Mouse (Mus musculus): ENCODE data around the gene Myo1e. TPM values are rescaled to one million over a fixed set of nuclear protein-coding genes. Genes with fewer than 3 reads are reported as not detected.

Myo1e gene
- polyA plus RNA-seq, 1 experiment from 2014 or later = 10.0 TPM

DNA sequence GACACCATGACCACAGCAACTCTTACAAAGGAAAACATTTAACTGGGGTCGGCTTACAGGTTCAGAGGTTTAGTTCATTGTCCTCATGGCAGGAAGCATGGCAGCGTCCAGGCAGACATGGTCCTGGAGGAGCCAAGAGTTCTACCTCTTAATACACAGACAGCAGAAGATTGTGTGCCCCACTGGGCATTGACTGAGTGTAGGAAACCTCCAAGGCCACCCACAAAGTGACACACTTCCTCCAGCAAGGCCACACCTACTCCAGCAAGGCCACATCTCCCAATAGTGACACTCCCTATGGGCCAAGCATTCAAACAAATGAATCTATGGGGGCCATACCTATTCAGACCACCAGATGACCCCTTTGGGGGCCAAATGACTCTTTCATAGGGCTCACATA lies 188.9 kb downstream of the Myo1e start:
- H3K27me3 ChIP-seq (ENCODE audit: control insufficient read depth, insufficient read depth, low read length) = no peaks in the 10 kb centered on the region
- H3K9me3 ChIP-seq (ENCODE audit: control insufficient read depth, low read length) = no peaks in the 10 kb centered on the region
- ATAC-seq (ENCODE audit: low FRiP score) (no peak), DNase-seq (ENCODE audit: low spot score) (no peak)
- H3K9ac ChIP-seq (ENCODE audit: low read depth, low read length) = no peak overlapping the region
- no peaks in the 10 kb centered on the region for H3K4me1 ChIP-seq (replicated peaks; ENCODE audit: control insufficient read depth, insufficient read depth, low read length)
- no peak overlapping the region for H3K4me2 ChIP-seq (replicated peaks; ENCODE audit: low read depth, low read length)
- H3K4me3 ChIP-seq (ENCODE audit: low read depth, low read length) = no peak overlapping the region
- WGBS = 80% methylated on average over 2 of the region's 2 CpGs
- H3K36me3 ChIP-seq (ENCODE audit: control insufficient read depth, insufficient read depth, low read length) = no peaks in the 10 kb centered on the region
- no peak overlapping the region for H3K27ac ChIP-seq (ENCODE audit: low read depth, low read length)

GRCm38 (mm10) chr9:70401937-70402539 lies 194.9 kb downstream of the Myo1e start:
- Histone ChIP-seq H3K4me1 (replicated peaks; ENCODE audit: control insufficient read depth, insufficient read depth, low read length) (no peaks in the 10 kb centered on the region), H3K4me3 (ENCODE audit: low read depth, low read length) (no peak overlapping the region), H3K27me3 (ENCODE audit: control insufficient read depth, insufficient read depth, low read length) (no peaks in the 10 kb centered on the region), H3K27ac (ENCODE audit: low read depth, low read length) (no peak overlapping the region), H3K9me3 (ENCODE audit: control insufficient read depth, low read length) (no peaks in the 10 kb centered on the region), H3K4me2 (replicated peaks; ENCODE audit: low read depth, low read length) (no peak overlapping the region), H3K36me3 (ENCODE audit: control insufficient read depth, insufficient read depth, low read length) (peaks cover 4% of the 10 kb centered on the region; the same call in 1 of the 2 replicates), H3K9ac (ENCODE audit: low read depth, low read length) (no peak overlapping the region)
- DNase-seq (ENCODE audit: low spot score) (no peak), ATAC-seq (ENCODE audit: low FRiP score) (no peak)
- WGBS = 94% methylated on average over 8 of the region's 8 CpGs

- Histone ChIP-seq H3K4me3 (ENCODE audit: low read depth, low read length) (no peak overlapping the region), H3K27ac (ENCODE audit: low read depth, low read length) (no peak overlapping the region), H3K36me3 (ENCODE audit: control insufficient read depth, insufficient read depth, low read length) (peaks cover 13% of the 10 kb centered on the region), H3K27me3 (ENCODE audit: control insufficient read depth, insufficient read depth, low read length) (no peaks in the 10 kb centered on the region), H3K4me1 (replicated peaks; ENCODE audit: control insufficient read depth, insufficient read depth, low read length) (no peaks in the 10 kb centered on the region), H3K9me3 (ENCODE audit: control insufficient read depth, low read length) (no peaks in the 10 kb centered on the region), H3K9ac (ENCODE audit: low read depth, low read length) (no peak overlapping the region), H3K4me2 (replicated peaks; ENCODE audit: low read depth, low read length) (no peak overlapping the region)
- 89% methylated on average over 3 of the region's 3 CpGs for WGBS
- DNase-seq (ENCODE audit: low spot score) = no peak
- no peak for ATAC-seq (ENCODE audit: low FRiP score)
These were observed 199.4 kb downstream of the Myo1e start for GRCm38 (mm10) chr9:70406596-70406995.

DNA sequence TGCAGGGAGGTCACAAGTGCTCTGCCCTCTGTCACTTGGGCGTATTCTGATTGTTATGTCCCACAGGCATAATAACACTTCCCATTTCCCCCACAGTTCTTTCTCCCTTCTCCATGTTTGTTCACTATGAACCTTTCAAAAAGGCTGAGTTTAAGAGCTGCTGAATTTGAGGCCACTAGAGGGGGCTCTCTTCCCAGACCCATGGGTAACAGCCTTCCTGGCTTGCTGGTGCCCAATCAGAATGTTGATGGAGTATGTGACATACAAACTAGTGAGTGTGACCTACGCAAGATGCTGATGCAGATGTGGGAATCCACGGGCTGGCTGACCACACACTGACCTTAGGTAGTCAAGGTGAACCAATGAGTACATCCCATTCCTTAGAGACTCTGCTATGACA lies 201.6 kb downstream of the Myo1e start:
- Histone ChIP-seq H3K9ac (ENCODE audit: low read depth, low read length) (no peak overlapping the region), H3K9me3 (ENCODE audit: control insufficient read depth, low read length) (no peaks in the 10 kb centered on the region), H3K27ac (ENCODE audit: low read depth, low read length) (no peak overlapping the region), H3K4me3 (ENCODE audit: low read depth, low read length) (no peak overlapping the region), H3K27me3 (ENCODE audit: control insufficient read depth, insufficient read depth, low read length) (no peaks in the 10 kb centered on the region), H3K36me3 (ENCODE audit: control insufficient read depth, insufficient read depth, low read length) (peaks cover 13% of the 10 kb centered on the region), H3K4me1 (replicated peaks; ENCODE audit: control insufficient read depth, insufficient read depth, low read length) (no peaks in the 10 kb centered on the region), H3K4me2 (replicated peaks; ENCODE audit: low read depth, low read length) (no peak overlapping the region)
- DNase-seq (ENCODE audit: low spot score) (peak; percentile 21), ATAC-seq (ENCODE audit: low FRiP score) (no peak)
- WGBS = 93% methylated on average over 3 of the region's 3 CpGs

- H3K36me3 ChIP-seq (ENCODE audit: control insufficient read depth, insufficient read depth, low read length) = peaks cover 15% of the 10 kb centered on the region
- DNase-seq (ENCODE audit: low spot score) (no peak), ATAC-seq (ENCODE audit: low FRiP score) (no peak)
- H3K4me3 ChIP-seq (ENCODE audit: low read depth, low read length) = no peak overlapping the region
- no peaks in the 10 kb centered on the region for H3K4me1 ChIP-seq (replicated peaks; ENCODE audit: control insufficient read depth, insufficient read depth, low read length)
- H3K9me3 ChIP-seq (ENCODE audit: control insufficient read depth, low read length) = no peaks in the 10 kb centered on the region
- no peaks in the 10 kb centered on the region for H3K27me3 ChIP-seq (ENCODE audit: control insufficient read depth, insufficient read depth, low read length)
- H3K27ac ChIP-seq (ENCODE audit: low read depth, low read length) = no peak overlapping the region
- no peak overlapping the region for H3K9ac ChIP-seq (ENCODE audit: low read depth, low read length)
- no peak overlapping the region for H3K4me2 ChIP-seq (replicated peaks; ENCODE audit: low read depth, low read length)
- 96% methylated on average over 8 of the region's 8 CpGs for WGBS
These were observed 202.6 kb downstream of the Myo1e start for GRCm38 (mm10) chr9:70409743-70410142.

DNA sequence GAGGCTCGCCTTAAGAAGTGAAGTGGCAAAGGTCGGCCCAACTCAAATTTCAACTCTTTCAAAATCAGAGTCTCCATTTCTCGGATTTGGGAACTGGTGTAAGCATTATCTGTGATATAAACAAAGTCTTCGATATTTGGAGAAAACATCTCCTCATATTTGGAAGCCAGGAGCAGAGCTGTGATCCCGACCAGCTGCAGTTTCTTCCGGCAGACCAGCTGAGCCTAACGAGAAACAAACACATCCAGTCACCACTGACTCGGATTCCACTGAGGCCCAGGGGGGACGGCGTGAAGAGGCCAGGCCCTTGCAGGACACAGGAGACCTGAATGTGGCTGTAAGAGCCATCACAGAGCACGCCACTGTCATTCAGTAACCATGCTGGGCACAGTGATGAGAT lies 203.5 kb downstream of the Myo1e start:
- H3K27ac ChIP-seq (ENCODE audit: low read depth, low read length) = no peak overlapping the region
- no peak overlapping the region for H3K4me3 ChIP-seq (ENCODE audit: low read depth, low read length)
- H3K36me3 ChIP-seq (ENCODE audit: control insufficient read depth, insufficient read depth, low read length) = peaks cover 15% of the 10 kb centered on the region
- no peak for ATAC-seq (ENCODE audit: low FRiP score)
- H3K27me3 ChIP-seq (ENCODE audit: control insufficient read depth, insufficient read depth, low read length) = no peaks in the 10 kb centered on the region
- no peak for DNase-seq (ENCODE audit: low spot score)
- WGBS = 75% methylated on average over 11 of the region's 11 CpGs
- no peaks in the 10 kb centered on the region for H3K4me1 ChIP-seq (replicated peaks; ENCODE audit: control insufficient read depth, insufficient read depth, low read length)
- H3K9ac ChIP-seq (ENCODE audit: low read depth, low read length) = no peak overlapping the region
- no peak overlapping the region for H3K4me2 ChIP-seq (replicated peaks; ENCODE audit: low read depth, low read length)
- H3K9me3 ChIP-seq (ENCODE audit: control insufficient read depth, low read length) = no peaks in the 10 kb centered on the region

- WGBS = 94% methylated on average over 7 of the region's 7 CpGs
- DNase-seq (ENCODE audit: low spot score) (no peak), ATAC-seq (ENCODE audit: low FRiP score) (no peak)
- no peaks in the 10 kb centered on the region for H3K4me1 ChIP-seq (replicated peaks; ENCODE audit: control insufficient read depth, insufficient read depth, low read length)
- H3K9ac ChIP-seq (ENCODE audit: low read depth, low read length) = no peak overlapping the region
- H3K4me2 ChIP-seq (replicated peaks; ENCODE audit: low read depth, low read length) = no peak overlapping the region
- no peaks in the 10 kb centered on the region for H3K27me3 ChIP-seq (ENCODE audit: control insufficient read depth, insufficient read depth, low read length)
- H3K36me3 ChIP-seq (ENCODE audit: control insufficient read depth, insufficient read depth, low read length) = peaks cover 12% of the 10 kb centered on the region
- H3K9me3 ChIP-seq (ENCODE audit: control insufficient read depth, low read length) = no peaks in the 10 kb centered on the region
- H3K4me3 ChIP-seq (ENCODE audit: low read depth, low read length) = no peak overlapping the region
- H3K27ac ChIP-seq (ENCODE audit: low read depth, low read length) = no peak overlapping the region
These were observed 205.9 kb downstream of the Myo1e start for GRCm38 (mm10) chr9:70413038-70413437.

- H3K27ac ChIP-seq (ENCODE audit: low read depth, low read length) = no peak overlapping the region
- peaks cover 2% of the 10 kb centered on the region for H3K36me3 ChIP-seq (ENCODE audit: control insufficient read depth, insufficient read depth, low read length)
- no peak overlapping the region for H3K4me2 ChIP-seq (replicated peaks; ENCODE audit: low read depth, low read length)
- 90% methylated on average over 3 of the region's 3 CpGs for WGBS
- no peaks in the 10 kb centered on the region for H3K4me1 ChIP-seq (replicated peaks; ENCODE audit: control insufficient read depth, insufficient read depth, low read length)
- DNase-seq (ENCODE audit: low spot score) (no peak), ATAC-seq (ENCODE audit: low FRiP score) (no peak)
- H3K9ac ChIP-seq (ENCODE audit: low read depth, low read length) = no peak overlapping the region
- H3K9me3 ChIP-seq (ENCODE audit: control insufficient read depth, low read length) = no peaks in the 10 kb centered on the region
- no peak overlapping the region for H3K4me3 ChIP-seq (ENCODE audit: low read depth, low read length)
- H3K27me3 ChIP-seq (ENCODE audit: control insufficient read depth, insufficient read depth, low read length) = no peaks in the 10 kb centered on the region
These were observed 209.3 kb downstream of the Myo1e start for GRCm38 (mm10) chr9:70416412-70416811.

- Histone ChIP-seq H3K4me3 (ENCODE audit: low read depth, low read length) (peak within 1 kb of the TSS; percentile 68), H3K4me1 (replicated peaks; ENCODE audit: control insufficient read depth, insufficient read depth, low read length) (no peaks in the 10 kb centered on the region), H3K9ac (ENCODE audit: low read depth, low read length) (peak within 1 kb of the TSS; percentile 79), H3K27ac (ENCODE audit: low read depth, low read length) (no peak within 1 kb of the TSS), H3K9me3 (ENCODE audit: control insufficient read depth, low read length) (no peaks in the 10 kb centered on the region), H3K4me2 (replicated peaks; ENCODE audit: low read depth, low read length) (peak within 1 kb of the TSS; percentile 82), H3K27me3 (ENCODE audit: control insufficient read depth, insufficient read depth, low read length) (no peaks in the 10 kb centered on the region), H3K36me3 (ENCODE audit: control insufficient read depth, insufficient read depth, low read length) (no peaks in the 10 kb centered on the region)
- 4% methylated on average over 45 of the region's 45 CpGs for WGBS
- DNase-seq (ENCODE audit: low spot score) = peak; percentile 94
- ATAC-seq (ENCODE audit: low FRiP score) = peak; percentile 96
These were observed 214.3 kb downstream of the Myo1e start, which contains the start of gene Ccnb2 for GRCm38 (mm10) chr9:70421257-70422056. Gene Ccnb2 (minus strand): TSS chr9:70421547.

All from hindbrain, embryonic 11.5 days (tissue).